Mouse (Mus musculus) stomach, adult 2 months (tissue): Measurements from ENCODE around the gene Nqo1. TPM values are rescaled to one million over a fixed set of nuclear protein-coding genes. Genes with fewer than 3 reads are reported as not detected.

Experiments used
- polyA plus RNA-seq: library from polyadenylated mRNA; depleted of rRNA; stranded (reverse); fragments of >200 nt; gene quantifications from 2 replicates; pipeline ENCODE4 v1.2.3, GENCODE M21; 2012; rRNA removed

Gene Nqo1
- 103 and 199 TPM in 2 replicates for polyA plus RNA-seq

DNA sequence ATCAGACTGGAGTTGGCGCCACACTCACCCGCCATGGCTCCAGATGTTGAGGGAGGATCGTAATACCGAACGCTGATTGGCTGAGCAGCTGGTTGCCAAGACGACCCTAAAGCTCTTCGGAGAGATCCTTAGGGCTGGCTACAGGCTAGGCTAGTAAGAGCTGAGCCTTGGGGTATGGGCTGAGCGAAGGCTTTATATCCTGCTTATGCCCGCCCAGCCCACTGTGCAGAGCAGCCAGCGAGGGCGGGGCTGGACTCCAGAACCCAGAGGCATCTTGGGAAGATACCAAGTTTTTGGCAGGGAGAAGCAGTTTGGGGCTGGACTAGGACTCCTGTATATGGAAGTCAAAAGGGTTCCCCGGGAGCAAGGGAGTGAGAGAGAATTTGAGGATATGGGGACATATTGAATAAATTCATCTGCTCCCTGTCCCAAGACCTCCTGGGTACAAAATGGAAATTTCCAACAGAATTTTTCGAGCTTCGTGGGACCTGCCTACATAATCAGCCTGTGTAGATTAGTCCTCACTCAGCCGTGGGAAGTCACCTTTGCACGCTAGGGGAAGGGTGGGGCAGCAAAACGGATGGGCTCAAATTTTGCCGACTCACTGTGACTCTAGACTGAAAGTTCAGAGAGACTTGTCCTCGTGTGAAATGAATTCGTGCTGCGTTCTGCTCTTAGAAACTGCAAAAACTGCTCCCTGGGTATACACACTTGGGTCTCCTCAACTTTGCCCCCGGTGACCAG is at the start of gene Nqo1:
TSS of gene Nqo1 (minus strand) at position 169 of the 744 bp plus-strand sequence.

DNA sequence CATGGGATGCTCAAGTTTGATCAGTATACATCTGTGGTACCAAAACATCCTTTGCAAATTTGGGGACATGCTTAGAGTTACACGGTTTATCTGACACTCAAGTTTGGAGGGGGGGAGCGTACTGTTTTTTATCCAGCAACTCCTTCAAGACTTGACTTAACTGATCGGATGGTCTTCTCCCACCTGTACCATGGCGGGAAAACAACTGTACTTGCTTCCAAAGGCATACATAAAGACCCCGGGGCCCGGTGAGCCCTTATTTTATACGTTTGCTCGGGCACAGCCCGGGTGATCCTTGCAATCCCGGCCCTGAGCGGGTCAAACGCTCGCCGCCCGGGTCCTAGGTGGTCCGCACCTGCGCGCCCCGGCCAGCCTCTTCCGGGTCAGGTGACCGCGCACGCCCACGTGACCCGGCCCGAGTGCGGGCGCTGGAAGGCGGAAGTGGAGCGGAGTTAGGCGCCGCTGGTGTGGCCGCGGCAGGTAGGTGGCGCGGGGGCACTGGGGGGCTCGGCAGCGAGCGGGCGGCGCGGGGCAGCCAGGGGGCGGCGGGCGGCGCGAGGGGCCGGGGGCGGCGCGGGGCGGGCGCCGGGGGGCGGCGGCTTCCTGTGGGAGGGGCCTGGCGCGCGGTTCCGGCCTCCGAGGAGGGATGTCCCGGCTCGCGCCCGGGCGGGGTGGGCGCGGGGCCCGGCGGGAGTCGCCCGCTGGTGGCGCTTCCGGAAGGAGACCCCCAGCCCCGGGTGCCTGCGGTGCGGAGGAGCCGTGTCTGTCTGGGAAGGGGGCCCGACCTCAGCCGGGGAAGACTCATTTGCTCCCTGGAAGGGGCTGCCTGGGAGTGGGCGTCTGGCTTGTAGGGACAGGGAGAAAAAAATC is 33.2 kb upstream of the Nqo1 start, which contains the start of gene Wwp2:
TSS of gene Wwp2 (plus strand) at position 404 of the 870 bp plus-strand sequence.

DNA sequence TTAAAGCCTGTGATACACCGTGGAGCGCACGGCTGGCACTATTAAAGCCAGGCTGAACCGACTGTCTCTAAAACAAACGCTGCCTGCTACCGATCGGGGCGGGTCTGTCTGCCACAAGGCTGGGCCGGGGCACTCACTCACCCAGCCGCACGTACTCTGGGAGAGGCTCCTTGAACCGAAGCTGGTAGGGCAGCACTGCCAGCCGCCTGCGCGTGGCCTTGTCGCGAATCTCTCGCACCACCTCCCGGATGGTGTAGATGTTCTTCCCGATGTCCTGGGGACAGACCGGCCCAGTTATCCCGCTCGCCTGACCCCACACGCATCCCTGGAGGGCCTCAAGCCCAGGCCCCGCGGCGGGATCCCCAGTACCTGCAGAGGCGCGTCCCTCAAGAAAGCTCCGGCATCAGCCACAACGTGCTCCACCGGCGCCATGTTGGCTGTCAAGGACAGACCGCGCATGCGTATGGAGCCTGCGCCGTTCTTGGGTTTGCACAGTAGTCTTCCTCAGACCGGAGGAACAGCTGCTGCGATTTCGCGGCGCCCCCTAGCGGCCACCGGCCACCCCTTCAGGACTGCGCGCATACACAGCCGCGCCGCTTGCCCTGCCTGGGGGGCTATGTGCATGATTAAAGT is 21.7 kb upstream of the Nqo1 start, which contains the start of gene Nob1:
TSS of gene Nob1 (minus strand) at position 455 of the 633 bp plus-strand sequence.

Other genes starting within 250 kb of the Nqo1 start
- gene Nfat5, start 109.7 kb downstream of the Nqo1 start, polyA plus RNA-seq: 1.6 and 3.1 TPM in 2 replicates
- 9.3 and 11.5 TPM in 2 replicates for gene Nob1, start 21.8 kb upstream of the Nqo1 start, polyA plus RNA-seq
- 15.1 and 16.3 TPM in 2 replicates for gene Wwp2, start 33.2 kb upstream of the Nqo1 start, polyA plus RNA-seq
- gene Psmd7, start 185.3 kb upstream of the Nqo1 start, polyA plus RNA-seq: 15.5 and 17.4 TPM in 2 replicates